Mouse (Mus musculus) stomach, postnatal 0 days (tissue): Measurements from ENCODE around the gene Ctc1.

Source experiments
- CTCF ChIP-seq: IDR thresholded peaks from 2 replicates; pipeline ENCODE4 v1.5.1; 2016; ENCODE audit warnings: antibody characterized with exemption, low read depth, mild to moderate bottlenecking, moderate library complexity
- EP300 ChIP-seq: optimal IDR thresholded peaks from 2 replicates; pipeline ENCODE3; 2016; ENCODE audit warnings: antibody characterized with exemption

GRCm38 (mm10) chr11:69048151-69048550 lies 32.4 kb downstream of the Ctc1 start:
- TF ChIP-seq CTCF (no peak), EP300 (no peak)
